Mouse (Mus musculus) megakaryocyte, embryonic 14.5 days (primary cell): ENCODE results near the gene Noxo1. TPM values are rescaled to one million over a fixed set of nuclear protein-coding genes. Genes with fewer than 3 reads are reported as not detected.
"Not testable (repeated sequence)": the region's sequence is repeated elsewhere in the genome, so short reads cannot be mapped to it uniquely, and the experiment has no call there.

Experiments
- H3K27me3 ChIP-seq: replicated peaks from 2 replicates; pipeline ENCODE3; 2012; ENCODE audit warnings: inconsistent platforms
- H3K36me3 ChIP-seq: replicated peaks from 2 replicates; pipeline ENCODE3; 2012; ENCODE audit warnings: low read length, inconsistent platforms, mixed read lengths
- H3K4me1 ChIP-seq: 2 replicates; pipeline ENCODE4 v1.6.1; 2012; ENCODE audit warnings: inconsistent platforms
- H3K4me3 ChIP-seq: replicated peaks from 2 replicates; pipeline ENCODE3; 2012; ENCODE audit warnings: moderate library complexity, mild to moderate bottlenecking, inconsistent platforms
- H3K9me3 ChIP-seq: 2 replicates; pipeline ENCODE4 v1.6.1; 2012; ENCODE audit warnings: inconsistent platforms
- FLI1 ChIP-seq: IDR thresholded peaks from 2 replicates; pipeline ENCODE4 v1.6.1; 2012; ENCODE audit warnings: low read length, inconsistent platforms, mixed read lengths
- GATA1 ChIP-seq: IDR thresholded peaks from 3 replicates; pipeline ENCODE4 v1.6.1; 2012; ENCODE audit warnings: mixed read lengths, low read length, inconsistent platforms, borderline replicate concordance
- polyA plus RNA-seq: library from polyadenylated mRNA; stranded (reverse); fragments of >175 nt; gene quantifications from 2 replicates; pipeline ENCODE4 v1.2.3, GENCODE M21; 2012; ENCODE audit warnings: low replicate concordance; ENCODE audit not compliant: insufficient read depth

Noxo1 gene
- polyA plus RNA-seq, 1 experiment, result 2.1 TPM

GRCm38 (mm10) chr17:24717943-24718342, 21.9 kb downstream of the Noxo1 start, which contains the start of the genes Rnf151 and Rps2:
Gene Rnf151 (minus strand): TSS chr17:24718063.
Gene Rps2 (plus strand): TSS chr17:24718116.
- Histone ChIP-seq H3K27me3 (no peaks in the 10 kb centered on the region), H3K9me3 (no peaks in the 10 kb centered on the region), H3K4me1 (peaks cover 32% of the 10 kb centered on the region), H3K36me3 (peaks cover 52% of the 10 kb centered on the region), H3K4me3 (peak within 1 kb of the TSS; percentile 70)
- no peak for TF ChIP-seq GATA1
- TF ChIP-seq FLI1, result no peak

DNA sequence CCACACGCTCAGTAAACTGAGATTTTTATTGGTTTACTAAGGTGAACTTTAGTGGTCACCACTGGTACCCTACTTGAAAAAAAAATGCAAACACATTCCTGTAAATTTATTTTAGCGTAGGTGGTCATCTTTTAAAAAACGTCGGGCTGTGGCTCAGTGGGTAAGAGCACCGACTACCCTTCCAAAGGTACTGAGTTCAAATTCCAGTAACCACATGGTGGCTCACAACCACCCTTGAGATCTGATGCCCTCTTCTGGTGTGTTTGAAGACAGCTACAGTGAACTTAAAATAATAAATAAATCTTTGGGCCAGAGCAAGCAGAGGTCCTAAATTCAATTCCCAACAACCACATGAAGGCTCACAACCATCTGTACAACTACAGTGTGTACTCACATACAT, 22.9 kb downstream of the Noxo1 start:
- H3K27me3 ChIP-seq, H3K9me3 ChIP-seq: not testable (repeated sequence)
- peaks cover 41% of the 10 kb centered on the region for H3K4me1 ChIP-seq
- peak overlapping the region; percentile 70 for H3K4me3 ChIP-seq
- peaks cover 52% of the 10 kb centered on the region for H3K36me3 ChIP-seq

GRCm38 (mm10) chr17:24719494-24720222, 23.6 kb downstream of the Noxo1 start:
- TF ChIP-seq GATA1, result no peak
- TF ChIP-seq FLI1, result no peak

DNA sequence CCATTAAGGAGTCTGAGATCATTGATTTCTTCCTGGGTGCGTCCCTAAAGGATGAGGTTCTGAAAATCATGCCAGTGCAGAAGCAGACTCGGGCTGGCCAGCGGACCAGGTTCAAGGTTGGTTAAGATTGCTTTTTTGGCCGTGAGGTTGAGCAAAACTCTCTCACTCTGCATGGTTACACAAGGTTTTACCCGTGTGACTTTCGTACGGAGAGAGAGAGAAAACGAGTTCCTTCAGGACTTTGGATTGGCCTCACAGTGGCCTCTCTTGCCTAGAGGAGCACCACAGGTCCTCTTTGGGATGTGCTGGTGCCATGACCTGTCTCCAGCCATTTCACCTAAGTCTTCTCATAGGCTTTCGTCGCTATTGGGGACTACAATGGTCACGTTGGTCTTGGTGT, 24.6 kb downstream of the Noxo1 start:
- Histone ChIP-seq H3K36me3 (peaks cover 46% of the 10 kb centered on the region), H3K4me3 (peak overlapping the region; percentile 92), H3K4me1 (peaks cover 47% of the 10 kb centered on the region)
- H3K9me3 ChIP-seq, H3K27me3 ChIP-seq: not testable (repeated sequence)

More at GRCm38 (mm10) chr17:24719494-24720222, 23.6 kb downstream of the Noxo1 start:
- H3K27me3 ChIP-seq, result no peaks in the 10 kb centered on the region
- peaks cover 52% of the 10 kb centered on the region for H3K36me3 ChIP-seq
- H3K4me3 ChIP-seq, result peak overlapping the region; percentile 93
- peaks cover 45% of the 10 kb centered on the region for H3K4me1 ChIP-seq
- no peaks in the 10 kb centered on the region for H3K9me3 ChIP-seq

GRCm38 (mm10) chr17:24721383-24721955, 25.4 kb downstream of the Noxo1 start:
- Histone ChIP-seq H3K4me3 (peak overlapping the region; percentile 85), H3K36me3 (peaks cover 38% of the 10 kb centered on the region), H3K4me1 (peaks cover 47% of the 10 kb centered on the region)
- H3K27me3 ChIP-seq, H3K9me3 ChIP-seq: not testable (repeated sequence)

DNA sequence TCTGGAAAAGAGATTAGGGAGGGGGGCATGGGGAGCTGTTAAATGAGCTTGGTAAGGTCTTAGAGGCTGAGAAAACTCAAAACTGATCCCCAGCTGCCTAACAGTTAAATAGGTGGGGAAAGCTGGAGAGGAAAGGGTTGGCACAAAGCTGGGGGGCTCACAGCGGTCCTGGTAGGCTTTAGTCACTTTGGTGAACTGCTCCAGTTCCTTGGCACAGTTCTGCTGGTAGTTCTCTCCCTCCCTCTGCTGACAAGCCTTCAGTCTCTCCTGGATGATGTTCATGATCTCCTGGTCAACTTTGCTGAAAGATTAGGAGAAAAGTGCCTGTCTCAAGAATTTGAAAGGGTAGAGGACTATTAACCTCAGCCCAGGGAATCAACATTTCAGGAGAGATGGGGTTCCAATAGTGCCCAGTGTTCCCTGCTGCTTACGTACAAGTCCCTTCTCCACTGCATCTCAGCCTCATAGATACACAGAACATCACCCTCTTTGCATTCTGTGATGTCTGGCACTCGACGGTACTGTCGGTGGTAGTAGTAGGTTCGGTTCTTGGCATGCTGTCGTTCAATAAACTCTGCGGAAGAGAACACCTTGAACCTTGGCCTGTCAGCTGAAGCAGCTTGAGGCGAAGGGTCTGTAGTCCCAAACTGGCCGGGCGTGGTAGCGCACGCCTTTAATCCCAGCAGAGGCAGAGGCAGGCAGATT, 26.3 kb downstream of the Noxo1 start:
- H3K4me3 ChIP-seq, result peak overlapping the region; percentile 54
- peaks cover 47% of the 10 kb centered on the region for H3K4me1 ChIP-seq
- H3K27me3 ChIP-seq, result no peaks in the 10 kb centered on the region
- peaks cover 29% of the 10 kb centered on the region for H3K36me3 ChIP-seq
- H3K9me3 ChIP-seq, result no peaks in the 10 kb centered on the region
- TF ChIP-seq FLI1, result no peak
- no peak for TF ChIP-seq GATA1

GRCm38 (mm10) chr17:24723122-24723880, 27.3 kb downstream of the Noxo1 start:
- Histone ChIP-seq H3K4me1 (peaks cover 53% of the 10 kb centered on the region), H3K36me3 (peaks cover 22% of the 10 kb centered on the region)
- TF ChIP-seq FLI1 (no peak), GATA1 (no peak)

DNA sequence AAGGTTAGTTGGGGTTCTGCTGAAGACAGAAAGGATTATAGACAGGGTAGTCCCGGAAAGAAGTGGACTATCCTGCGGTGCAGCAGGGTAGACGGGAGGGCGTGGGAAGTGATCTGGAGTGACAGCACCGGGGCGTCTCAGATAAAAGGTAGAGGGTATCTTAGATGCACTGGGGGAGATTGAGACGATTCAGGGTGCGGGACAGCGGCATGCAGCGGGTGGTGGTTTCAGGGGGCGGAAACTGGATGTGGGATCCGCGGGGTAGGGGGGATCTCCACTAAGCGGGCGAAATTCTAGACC, 27.8 kb downstream of the Noxo1 start:
- Histone ChIP-seq H3K4me3 (peak overlapping the region; percentile 100), H3K4me1 (peaks cover 50% of the 10 kb centered on the region), H3K36me3 (peaks cover 19% of the 10 kb centered on the region), H3K27me3 (peaks cover 4% of the 10 kb centered on the region), H3K9me3 (no peaks in the 10 kb centered on the region)
- TF ChIP-seq GATA1 (no peak), FLI1 (no peak)

More at GRCm38 (mm10) chr17:24723122-24723880, 27.3 kb downstream of the Noxo1 start:
- H3K4me3 ChIP-seq, result peak overlapping the region; percentile 100
- H3K27me3 ChIP-seq, result peaks cover 4% of the 10 kb centered on the region
- no peaks in the 10 kb centered on the region for H3K9me3 ChIP-seq

- Histone ChIP-seq H3K4me3 (peak within 1 kb of the TSS; percentile 100), H3K9me3 (no peaks in the 10 kb centered on the region), H3K36me3 (peaks cover 19% of the 10 kb centered on the region), H3K27me3 (peaks cover 4% of the 10 kb centered on the region), H3K4me1 (peaks cover 48% of the 10 kb centered on the region)
- TF ChIP-seq FLI1, result no peak
- no peak for TF ChIP-seq GATA1
These were observed 28.1 kb downstream of the Noxo1 start, which contains the start of gene Ndufb10 for GRCm38 (mm10) chr17:24724184-24724583. Gene Ndufb10 (minus strand): TSS chr17:24724478.
